Mouse (Mus musculus): Measurements from ENCODE around the gene Gas2. TPM values are rescaled to one million over a fixed set of nuclear protein-coding genes. Genes with fewer than 3 reads are reported as not detected.
A peak's percentile ranks its signal among the peaks of the same experiment; 100 is the strongest.

Gas2 gene
- total and polyA plus RNA-seq, 2 experiments from 2014 or later = 5.5 to 6.1 TPM

DNA sequence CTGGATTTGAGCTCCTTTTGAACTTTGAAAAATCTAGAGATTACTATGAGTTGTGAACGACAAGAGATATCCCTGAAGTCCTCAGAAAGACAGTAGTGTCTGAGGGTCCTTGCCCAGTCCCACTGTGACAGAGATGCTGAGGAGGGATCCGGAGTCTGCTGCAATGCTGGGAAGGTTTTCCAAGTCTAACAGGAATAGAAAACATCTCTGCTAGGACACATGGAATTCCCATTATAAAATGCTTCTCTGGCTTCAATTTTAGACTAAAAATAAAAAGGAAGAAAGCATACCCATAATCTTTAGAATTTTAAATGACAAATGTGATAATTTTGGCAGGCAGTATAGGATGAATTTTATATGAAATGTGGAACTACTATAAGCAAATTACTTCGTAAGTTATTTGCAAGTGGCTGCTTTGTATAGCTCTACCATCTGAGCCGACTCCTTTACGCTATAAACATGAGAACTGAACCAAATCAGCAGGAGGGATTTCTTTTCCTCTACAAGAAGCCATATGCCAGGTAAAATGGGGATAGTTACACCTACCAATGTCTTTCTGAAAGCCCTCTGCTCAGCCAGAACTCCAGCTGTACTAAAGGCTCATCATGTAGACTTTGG, 9.8 kb upstream of the Gas2 start:
- no peak for ATAC-seq (ENCODE audit: insufficient read depth, low read depth)
- no peaks in the 10 kb centered on the region for H3K9me3 ChIP-seq (replicated peaks; ENCODE audit: control insufficient read depth, low read length)
- no peak for DNase-seq (ENCODE audit: low spot score)
- TF ChIP-seq CTCF (IDR thresholded peaks at IDR 0.05; ENCODE audit: low read depth) = no peak
- TF ChIP-seq EP300 (IDR thresholded peaks at IDR 0.05; ENCODE audit: low read depth) = no peak
- no peaks in the 10 kb centered on the region for H3K27me3 ChIP-seq (ENCODE audit: control insufficient read depth, insufficient read depth, low read length)
- WGBS = 81% methylated on average over 5 of the region's 5 CpGs
- no peak overlapping the region for H3K9ac ChIP-seq (replicated peaks; ENCODE audit: low read depth, low read length)
- no peak overlapping the region for H3K4me2 ChIP-seq (ENCODE audit: low read depth, low read length)
- H3K4me3 ChIP-seq (ENCODE audit: low read depth, low read length) = no peak overlapping the region
- no peak overlapping the region for H3K27ac ChIP-seq (ENCODE audit: low read depth)
- H3K4me1 ChIP-seq (ENCODE audit: control insufficient read depth, insufficient read depth) = no peaks in the 10 kb centered on the region
- no peaks in the 10 kb centered on the region for H3K36me3 ChIP-seq (replicated peaks; ENCODE audit: control insufficient read depth, insufficient read depth, low read length)

GRCm38 (mm10) chr7:51862097-51862492, 280 bp downstream of the Gas2 start, which contains the start of gene Fancf:
Gene Fancf (minus strand): TSS chr7:51862267.
- Histone ChIP-seq H3K4me2 (ENCODE audit: low read depth, low read length) (peak within 1 kb of the TSS; percentile 70), H3K9me3 (replicated peaks; ENCODE audit: control insufficient read depth, low read length) (no peaks in the 10 kb centered on the region), H3K27me3 (ENCODE audit: control insufficient read depth, insufficient read depth, low read length) (no peaks in the 10 kb centered on the region), H3K4me1 (ENCODE audit: control insufficient read depth, insufficient read depth) (peaks cover 11% of the 10 kb centered on the region), H3K9ac (replicated peaks; ENCODE audit: low read depth, low read length) (peak within 1 kb of the TSS; percentile 83), H3K36me3 (replicated peaks; ENCODE audit: control insufficient read depth, insufficient read depth, low read length) (no peaks in the 10 kb centered on the region), H3K4me3 (ENCODE audit: low read depth, low read length) (peak within 1 kb of the TSS; percentile 83), H3K27ac (ENCODE audit: low read depth) (peak within 1 kb of the TSS; percentile 96)
- TF ChIP-seq CTCF (IDR thresholded peaks at IDR 0.05; ENCODE audit: low read depth) = no peak
- no peak for TF ChIP-seq EP300 (IDR thresholded peaks at IDR 0.05; ENCODE audit: low read depth)
- peak; percentile 99 for ATAC-seq (ENCODE audit: insufficient read depth, low read depth)
- DNase-seq (ENCODE audit: low spot score) = peak; percentile 91
- WGBS = under 1% methylated on average over 43 of the region's 43 CpGs

DNA sequence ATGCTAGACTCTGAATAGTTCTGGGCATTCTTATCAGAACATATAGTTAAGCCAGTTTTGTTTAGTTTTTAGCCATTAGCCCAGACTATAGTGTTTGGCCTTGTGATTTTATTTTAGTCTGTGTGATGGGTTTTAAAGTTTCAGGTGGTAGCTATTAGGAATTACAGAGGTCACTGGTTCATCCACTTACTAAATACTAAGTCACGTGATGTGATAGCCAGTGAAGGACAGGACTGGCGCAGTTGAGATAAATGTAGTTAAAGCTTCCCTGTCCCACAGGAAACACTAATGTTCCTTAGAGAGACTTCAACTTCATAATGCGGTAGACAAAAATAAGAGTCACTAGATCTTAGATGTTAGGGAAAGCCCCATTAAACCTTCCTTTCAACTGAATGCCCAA, 1.0 kb downstream of the Gas2 start:
- H3K4me2 ChIP-seq (ENCODE audit: low read depth, low read length) = peak overlapping the region; percentile 70
- no peak for DNase-seq (ENCODE audit: low spot score)
- H3K4me1 ChIP-seq (ENCODE audit: control insufficient read depth, insufficient read depth) = peaks cover 11% of the 10 kb centered on the region
- no peak overlapping the region for H3K27ac ChIP-seq (ENCODE audit: low read depth)
- 55% methylated on average over 3 of the region's 3 CpGs for WGBS
- H3K36me3 ChIP-seq (replicated peaks; ENCODE audit: control insufficient read depth, insufficient read depth, low read length) = no peaks in the 10 kb centered on the region
- no peaks in the 10 kb centered on the region for H3K9me3 ChIP-seq (replicated peaks; ENCODE audit: control insufficient read depth, low read length)
- H3K4me3 ChIP-seq (ENCODE audit: low read depth, low read length) = peak overlapping the region; percentile 83
- no peak for ATAC-seq (ENCODE audit: insufficient read depth, low read depth)
- no peak for TF ChIP-seq CTCF (IDR thresholded peaks at IDR 0.05; ENCODE audit: low read depth)
- no peak for TF ChIP-seq EP300 (IDR thresholded peaks at IDR 0.05; ENCODE audit: low read depth)
- no peak overlapping the region for H3K9ac ChIP-seq (replicated peaks; ENCODE audit: low read depth, low read length)
- H3K27me3 ChIP-seq (ENCODE audit: control insufficient read depth, insufficient read depth, low read length) = no peaks in the 10 kb centered on the region

GRCm38 (mm10) chr7:51865336-51865735, 3.5 kb downstream of the Gas2 start:
- H3K4me2 ChIP-seq (ENCODE audit: low read depth, low read length) = no peak overlapping the region
- no peak overlapping the region for H3K9ac ChIP-seq (replicated peaks; ENCODE audit: low read depth, low read length)
- H3K4me3 ChIP-seq (ENCODE audit: low read depth, low read length) = no peak overlapping the region
- ATAC-seq (ENCODE audit: insufficient read depth, low read depth) (no peak), DNase-seq (ENCODE audit: low spot score) (no peak)
- H3K9me3 ChIP-seq (replicated peaks; ENCODE audit: control insufficient read depth, low read length) = no peaks in the 10 kb centered on the region
- no peaks in the 10 kb centered on the region for H3K36me3 ChIP-seq (replicated peaks; ENCODE audit: control insufficient read depth, insufficient read depth, low read length)
- H3K4me1 ChIP-seq (ENCODE audit: control insufficient read depth, insufficient read depth) = peaks cover 11% of the 10 kb centered on the region
- no peak overlapping the region for H3K27ac ChIP-seq (ENCODE audit: low read depth)
- no peaks in the 10 kb centered on the region for H3K27me3 ChIP-seq (ENCODE audit: control insufficient read depth, insufficient read depth, low read length)
- 90% methylated on average over 1 of the region's 1 CpGs for WGBS
- TF ChIP-seq CTCF (IDR thresholded peaks at IDR 0.05; ENCODE audit: low read depth) (no peak), EP300 (IDR thresholded peaks at IDR 0.05; ENCODE audit: low read depth) (no peak)

DNA sequence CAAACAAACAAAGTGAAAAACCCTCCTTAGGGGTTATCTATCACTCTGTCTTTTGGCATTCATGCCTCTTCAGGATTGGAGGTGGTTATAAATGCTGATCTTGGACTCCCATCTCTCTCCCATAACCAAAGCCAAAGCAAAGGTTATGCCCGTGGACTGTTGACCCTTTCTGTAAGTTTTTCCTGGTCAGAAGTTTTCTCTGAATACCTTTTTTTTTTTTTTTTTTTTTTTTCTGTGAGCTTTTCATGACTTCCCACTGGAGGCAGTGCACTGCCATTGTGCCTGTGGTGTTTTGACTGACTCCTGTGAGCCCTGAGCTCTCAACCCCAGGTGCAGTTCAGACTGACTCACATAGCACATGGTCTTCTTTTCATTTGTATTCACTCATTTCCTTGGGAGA, 6.2 kb downstream of the Gas2 start:
- H3K4me3 ChIP-seq (ENCODE audit: low read depth, low read length) = no peak overlapping the region
- H3K4me2 ChIP-seq (ENCODE audit: low read depth, low read length) = no peak overlapping the region
- no peaks in the 10 kb centered on the region for H3K9me3 ChIP-seq (replicated peaks; ENCODE audit: control insufficient read depth, low read length)
- no peak overlapping the region for H3K9ac ChIP-seq (replicated peaks; ENCODE audit: low read depth, low read length)
- TF ChIP-seq CTCF (IDR thresholded peaks at IDR 0.05; ENCODE audit: low read depth) (no peak), EP300 (IDR thresholded peaks at IDR 0.05; ENCODE audit: low read depth) (no peak)
- no peaks in the 10 kb centered on the region for H3K27me3 ChIP-seq (ENCODE audit: control insufficient read depth, insufficient read depth, low read length)
- H3K4me1 ChIP-seq (ENCODE audit: control insufficient read depth, insufficient read depth) = 0 out of 2 replicates have a peak, but pooled peaks cover under 1% of the 10 kb centered on the region
- H3K36me3 ChIP-seq (replicated peaks; ENCODE audit: control insufficient read depth, insufficient read depth, low read length) = no peaks in the 10 kb centered on the region
- DNase-seq (ENCODE audit: low spot score) (no peak), ATAC-seq (ENCODE audit: insufficient read depth, low read depth) (no peak)
- WGBS = 85% methylated on average over 1 of the region's 1 CpGs
- H3K27ac ChIP-seq (ENCODE audit: low read depth) = no peak overlapping the region

GRCm38 (mm10) chr7:51872041-51872440, 10.2 kb downstream of the Gas2 start:
- no peaks in the 10 kb centered on the region for H3K27me3 ChIP-seq (ENCODE audit: control insufficient read depth, insufficient read depth, low read length)
- H3K36me3 ChIP-seq (replicated peaks; ENCODE audit: control insufficient read depth, insufficient read depth, low read length) = no peaks in the 10 kb centered on the region
- H3K9me3 ChIP-seq (replicated peaks; ENCODE audit: control insufficient read depth, low read length) = no peaks in the 10 kb centered on the region
- H3K4me3 ChIP-seq (ENCODE audit: low read depth, low read length) = no peak overlapping the region
- no peaks in the 10 kb centered on the region for H3K4me1 ChIP-seq (ENCODE audit: control insufficient read depth, insufficient read depth)
- ATAC-seq (ENCODE audit: insufficient read depth, low read depth) (no peak), DNase-seq (ENCODE audit: low spot score) (no peak)
- H3K4me2 ChIP-seq (ENCODE audit: low read depth, low read length) = no peak overlapping the region
- WGBS = 79% methylated on average over 1 of the region's 1 CpGs
- H3K9ac ChIP-seq (replicated peaks; ENCODE audit: low read depth, low read length) = no peak overlapping the region
- no peak for TF ChIP-seq CTCF (IDR thresholded peaks at IDR 0.05; ENCODE audit: low read depth)
- TF ChIP-seq EP300 (IDR thresholded peaks at IDR 0.05; ENCODE audit: low read depth) = no peak
- no peak overlapping the region for H3K27ac ChIP-seq (ENCODE audit: low read depth)
